Mouse (Mus musculus): Measurements from ENCODE around the gene Map3k14.

- TF ChIP-seq CTCF (conservative IDR thresholded peaks at IDR 0.05; ENCODE audit: insufficient read depth, insufficient read length, low read depth, low read length) (no peak), POLR2A (IDR thresholded peaks at IDR 0.05; ENCODE audit: low read depth, low read length) (no peak)
Observed at GRCm38 (mm10) chr11:103181349-103181748, 85.9 kb downstream of the Map3k14 start.

Measured in kidney, adult 2 months (tissue).